Mouse (Mus musculus) layer of hippocampus, adult 2 months (tissue): ENCODE results near the gene Acd. TPM values are rescaled to one million over a fixed set of nuclear protein-coding genes. Genes with fewer than 3 reads are reported as not detected.

ENCODE experiments used
- DNase-seq, 2 experiments: peaks; one replicate each; pipeline ENCODE4 v3.0.0; 2022; ENCODE audit warnings: low spot score in 2 of 2
- H3K27ac ChIP-seq: fragments of 200-600 bp; 2 replicates; pipeline ENCODE4 v1.8.1; 2022
- H3K4me3 ChIP-seq: fragments of 200-600 bp; 2 replicates; pipeline ENCODE4 v1.8.1; 2022; ENCODE audit warnings: mild to moderate bottlenecking
- CTCF ChIP-seq: fragments of 200-600 bp; conservative IDR thresholded peaks from 2 replicates; pipeline ENCODE4 v1.8.1; 2022; ENCODE audit warnings: antibody characterized with exemption, mild to moderate bottlenecking, moderate library complexity
- long read RNA-seq, 2 experiments: library from polyadenylated mRNA; stranded (forward); transcript quantifications; one replicate each; pipeline ENCODE4 v2.0.0; 2021; ENCODE audit warnings: borderline mapping rate in 2 of 2
- total RNA-seq, 2 experiments: library from RNA; stranded (reverse); gene quantifications; 2 replicates each; pipeline ENCODE4 v1.2.3; 2021

The Acd gene
- 10 to 100 TPM; 41.1 to 41.5 TPM for total RNA-seq
- long read RNA-seq, experiment 1, transcript Acd-201 (11 exons, 3,154 nt), result major isoform, 29 of 47 reads
- long read RNA-seq, experiment 1, partial matches to known transcripts, result 7 of 47 reads
- long read RNA-seq, experiment 1, other reads (novel, unspliced or antisense), result 11 of 47 reads
- long read RNA-seq, experiment 2, transcript Acd-201 (11 exons, 3,154 nt), result major isoform, 24 of 50 reads
- long read RNA-seq, experiment 2, partial matches to known transcripts, result 7 of 50 reads
- long read RNA-seq, experiment 2, other reads (novel, unspliced or antisense), result 19 of 50 reads

DNA sequence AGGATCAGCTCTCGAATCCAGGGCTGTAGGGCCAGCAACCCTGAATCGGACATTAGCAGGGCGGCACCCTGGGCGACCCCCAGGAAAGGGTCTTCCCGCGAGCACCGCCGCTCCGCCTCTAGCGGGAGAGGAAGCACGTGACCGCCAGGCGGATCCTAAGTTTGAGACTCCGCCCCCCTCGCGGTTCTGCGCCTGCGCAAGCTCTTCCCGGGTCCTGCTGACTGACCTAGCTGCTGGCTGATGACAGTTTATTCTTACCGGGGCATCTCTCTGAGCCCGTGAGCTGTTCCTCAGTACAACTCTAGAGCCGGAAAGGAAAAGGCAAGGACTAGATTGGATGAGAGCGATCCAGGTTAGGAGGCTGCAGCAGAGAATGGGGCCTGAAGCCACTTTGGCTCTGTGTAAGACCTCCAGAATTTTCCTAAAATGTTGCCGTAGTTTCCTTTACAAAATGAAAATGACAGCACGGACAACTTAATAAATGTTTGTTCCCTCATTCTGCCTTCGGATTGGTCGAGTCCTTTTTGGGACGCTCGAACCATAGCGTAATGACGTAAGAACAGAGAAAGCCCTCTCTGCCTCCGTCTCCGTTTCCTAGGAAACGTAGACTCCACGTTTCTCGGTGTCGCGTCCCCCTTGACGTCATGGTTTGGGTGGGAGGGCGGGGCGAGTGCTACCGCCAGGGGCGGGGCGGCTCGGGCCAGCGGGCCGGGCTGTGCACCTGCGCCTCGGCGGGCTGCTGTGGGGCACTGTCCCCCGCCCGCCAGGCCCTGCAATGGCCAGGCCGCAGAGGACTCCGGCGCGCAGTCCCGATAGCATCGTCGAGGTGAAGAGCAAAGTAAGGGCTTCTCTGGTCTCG is at the start of gene Acd, which contains the start of gene Pard6a:
Gene Acd (minus strand): TSS at position 137 of the 859 bp plus-strand sequence.
Gene Pard6a (plus strand): TSS at position 183 of the 859 bp plus-strand sequence.
- Histone ChIP-seq H3K4me3 (peak within 1 kb of the TSS; percentile 85), H3K27ac (peak within 1 kb of the TSS; percentile 96)
- TF ChIP-seq CTCF, result peak; percentile 28
- DNase-seq, result peak; percentile 94 to 97

- Histone ChIP-seq H3K27ac (0 out of 2 replicates have a peak overlapping the region, but pooled peaks have one; percentile 43), H3K4me3 (no peak overlapping the region)
- DNase-seq, result peak; percentile 21 to 39
- TF ChIP-seq CTCF, result no peak
Measured at GRCm38 (mm10) chr8:105750606-105751005, 49.7 kb upstream of the Acd start.

- no peak overlapping the region for H3K4me3 ChIP-seq
- no peak for TF ChIP-seq CTCF
- DNase-seq, result no peak
- no peak overlapping the region for H3K27ac ChIP-seq
Measured at GRCm38 (mm10) chr8:105743301-105743700, 42.4 kb upstream of the Acd start.

- TF ChIP-seq CTCF, result no peak
- DNase-seq, result no peak
- H3K27ac ChIP-seq, result no peak overlapping the region
- H3K4me3 ChIP-seq, result no peak overlapping the region
Measured at GRCm38 (mm10) chr8:105739216-105739615, 38.3 kb upstream of the Acd start.

GRCm38 (mm10) chr8:105732186-105732585 is 31.3 kb upstream of the Acd start:
- no peak for DNase-seq
- no peak overlapping the region for H3K27ac ChIP-seq
- no peak for TF ChIP-seq CTCF

DNA sequence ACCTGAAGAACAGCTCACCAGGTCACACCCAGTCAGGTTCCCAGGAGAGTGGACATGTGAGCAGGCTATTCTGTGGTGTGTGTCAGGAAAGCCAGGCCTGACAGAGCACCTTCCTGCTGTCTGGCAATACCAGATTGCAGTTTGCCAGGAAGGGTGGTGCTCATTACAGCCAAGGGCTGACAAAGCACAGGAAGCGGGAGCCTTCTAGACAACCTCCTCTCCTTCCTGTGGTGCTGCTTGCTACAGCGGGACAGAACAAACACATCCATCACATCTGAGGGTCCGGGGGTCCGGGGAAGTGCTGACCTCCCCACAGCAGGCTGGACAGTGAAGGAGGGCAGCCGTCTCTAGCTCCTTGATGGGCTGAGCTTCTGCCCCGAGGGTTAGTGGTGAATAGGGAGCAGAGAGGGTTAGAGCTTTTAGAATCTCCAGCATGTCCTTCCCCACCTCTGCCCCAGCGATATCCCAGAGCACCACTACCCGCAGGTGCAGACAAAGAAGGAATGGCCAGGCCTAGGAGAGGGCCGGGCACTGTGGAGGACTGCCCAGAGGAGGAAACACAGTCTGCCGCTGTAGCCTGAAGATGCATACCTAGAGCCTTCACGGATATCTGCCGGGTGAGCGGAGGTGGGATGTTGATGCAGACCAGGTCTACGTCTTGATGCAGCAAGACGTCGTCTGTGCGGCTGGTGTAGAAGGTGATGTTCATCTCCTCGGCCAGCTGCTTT is 26.7 kb upstream of the Acd start:
- Histone ChIP-seq H3K27ac (peak overlapping the region; percentile 57; the same call in 1 of the 2 replicates), H3K4me3 (no peak overlapping the region; the same call in 1 of the 2 replicates)
- no peak for TF ChIP-seq CTCF
- DNase-seq, result no peak

More at GRCm38 (mm10) chr8:105732186-105732585, 31.3 kb upstream of the Acd start:
- H3K4me3 ChIP-seq, result no peak overlapping the region

DNA sequence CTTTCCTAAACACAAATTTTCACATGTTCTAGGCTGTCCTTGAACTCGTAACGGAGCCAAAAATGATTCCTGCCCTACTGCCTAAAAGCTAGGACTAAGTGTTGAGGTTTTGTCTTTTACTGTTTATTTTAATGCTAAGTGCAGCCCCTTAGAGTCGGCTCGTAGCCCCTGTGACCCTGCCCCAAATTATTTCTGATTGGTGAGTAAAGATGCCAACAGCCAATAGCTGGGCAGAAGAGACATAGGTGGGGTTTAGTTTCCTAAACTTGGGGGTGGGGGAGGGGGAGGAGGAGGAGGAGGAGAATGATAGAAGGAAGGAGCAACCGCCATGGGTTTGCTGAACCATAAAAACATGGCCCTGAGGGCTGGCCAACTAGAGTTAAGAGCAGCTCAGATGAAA is 24.8 kb upstream of the Acd start:
- no peak for DNase-seq
- H3K27ac ChIP-seq, result no peak overlapping the region
- H3K4me3 ChIP-seq, result no peak overlapping the region
- TF ChIP-seq CTCF, result no peak

DNA sequence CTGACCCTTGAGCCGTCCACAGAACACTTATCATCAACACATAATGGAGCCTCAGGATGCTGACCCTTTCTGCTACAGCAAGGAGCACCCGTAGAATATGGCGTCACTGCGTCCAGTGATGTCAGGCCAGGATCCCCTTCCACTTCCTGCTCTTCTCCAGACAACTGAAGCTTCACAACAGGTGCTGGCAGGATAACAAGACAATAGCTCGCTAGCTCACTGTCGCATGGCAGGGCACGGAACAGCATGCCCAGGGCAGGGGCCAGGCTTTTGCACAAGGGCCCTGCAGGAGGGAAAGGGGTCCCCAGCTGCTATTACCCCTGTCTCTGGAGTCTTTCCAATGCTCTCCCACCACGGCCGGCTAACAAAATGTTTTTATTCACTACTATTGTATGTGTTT is 22.0 kb upstream of the Acd start:
- no peak overlapping the region for H3K27ac ChIP-seq
- no peak for TF ChIP-seq CTCF
- no peak for DNase-seq
- H3K4me3 ChIP-seq, result no peak overlapping the region

GRCm38 (mm10) chr8:105719637-105720036 is 18.7 kb upstream of the Acd start:
- DNase-seq, result no peak
- H3K27ac ChIP-seq, result no peak overlapping the region
- no peak overlapping the region for H3K4me3 ChIP-seq
- TF ChIP-seq CTCF, result no peak

GRCm38 (mm10) chr8:105716302-105716945 is 15.5 kb upstream of the Acd start:
- Histone ChIP-seq H3K4me3 (no peak overlapping the region), H3K27ac (no peak overlapping the region)
- peak; percentile 31; the same call in 1 of the 2 replicates for TF ChIP-seq CTCF
- no peak for DNase-seq

DNA sequence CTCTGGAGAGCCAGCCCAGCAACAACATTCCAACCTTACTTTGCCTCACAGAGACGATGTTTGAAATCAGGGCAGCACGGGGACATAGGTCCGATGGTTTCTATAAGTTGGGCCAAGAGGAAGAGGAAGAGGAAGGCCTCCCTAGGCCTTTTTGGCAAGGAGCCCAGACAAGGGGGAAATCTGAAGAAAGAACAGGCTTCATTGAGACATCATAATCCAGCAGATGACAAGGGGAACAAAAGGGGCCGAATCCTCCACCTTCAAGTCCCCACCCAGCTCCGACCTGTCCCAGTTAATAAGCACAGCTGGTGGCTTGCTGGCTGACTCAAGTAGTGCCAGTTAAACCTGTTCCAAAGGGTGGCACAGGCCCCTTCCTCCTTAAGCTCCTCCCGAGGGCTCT is 14.1 kb upstream of the Acd start:
- no peak for DNase-seq
- H3K4me3 ChIP-seq, result no peak overlapping the region
- peak overlapping the region; percentile 36; the same call in 1 of the 2 replicates for H3K27ac ChIP-seq
- TF ChIP-seq CTCF, result no peak

DNA sequence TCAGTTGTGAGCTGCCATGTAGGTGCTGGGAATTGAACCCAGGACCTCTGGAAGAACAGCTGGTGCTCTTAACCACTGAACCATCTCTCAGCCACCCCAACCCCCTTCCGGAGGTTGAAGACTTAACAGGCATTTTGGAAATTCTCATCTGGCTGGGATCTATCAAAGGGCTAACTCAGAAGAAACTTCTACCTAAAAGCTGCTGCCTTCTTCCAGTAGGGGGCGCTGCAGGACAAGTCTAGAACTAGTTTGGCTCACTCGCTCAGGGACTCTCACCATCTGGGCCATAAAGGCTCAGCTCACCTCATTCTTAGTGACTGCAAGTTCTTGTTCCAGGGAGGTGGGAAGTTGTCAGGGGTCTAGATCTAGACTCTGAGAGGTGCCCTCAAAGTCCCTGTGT is 13.2 kb upstream of the Acd start:
- Histone ChIP-seq H3K27ac (no peak overlapping the region), H3K4me3 (no peak overlapping the region)
- TF ChIP-seq CTCF, result peak; percentile 88
- peak; percentile 78 to 92 for DNase-seq
